Comparison of ENCODE assay signal across 9 mouse cellular contexts in genomic region chr6:146845961-146846750, GRCm38 (mm10). TPM values are rescaled to one million over a fixed set of nuclear protein-coding genes. Genes with fewer than 3 reads are reported as not detected.
DNase-seq lines count a peak whose midpoint lies in the region; ATAC-seq lines count a peak whose summit lies in the region.
"Had no signal": no experiment of that assay in that cellular context is flagged by ENCODE, and none has a peak within 500 bp of the region (broad histone marks: within the 10 kb centered on the region; RNA-seq: fewer than 3 reads in every experiment).

No protein-coding gene starts in this region.

- H3K27me3 ChIP-seq in neural tube, embryonic 14.5 days (ENCODE audit: control insufficient read depth, insufficient read depth, low read length) = no peaks in the 10 kb centered on the region
- no peaks in the 10 kb centered on the region for H3K27me3 ChIP-seq in neural tube, embryonic 15.5 days (replicated peaks)
- no peaks in the 10 kb centered on the region for H3K27me3 ChIP-seq in liver, embryonic 12.5 days (replicated peaks)
- no peaks in the 10 kb centered on the region for H3K27me3 ChIP-seq in stomach, embryonic 15.5 days (replicated peaks)

- no peaks in the 10 kb centered on the region for H3K36me3 ChIP-seq in neural tube, embryonic 14.5 days (ENCODE audit: control insufficient read depth, insufficient read depth, low read length)
- no peaks in the 10 kb centered on the region for H3K36me3 ChIP-seq in neural tube, embryonic 15.5 days
- no peaks in the 10 kb centered on the region for H3K36me3 ChIP-seq in liver, embryonic 12.5 days
- H3K36me3 ChIP-seq in stomach, embryonic 15.5 days = no peaks in the 10 kb centered on the region

- H3K27ac ChIP-seq in neural tube, embryonic 14.5 days (ENCODE audit: low read depth, low read length) = no peak overlapping the region
- H3K27ac ChIP-seq in neural tube, embryonic 15.5 days (replicated peaks) = no peak overlapping the region
- H3K27ac ChIP-seq in liver, embryonic 12.5 days = no peak overlapping the region
- no peak overlapping the region for H3K27ac ChIP-seq in stomach, embryonic 15.5 days

- WGBS in neural tube, embryonic 14.5 days = 72% methylated on average over 15 of the region's 15 CpGs
- WGBS in neural tube, embryonic 15.5 days = 72% methylated on average over 15 of the region's 15 CpGs
- WGBS in liver, embryonic 12.5 days (ENCODE audit: insufficient replicate concordance) = 54% methylated on average over 15 of the region's 15 CpGs
- 63% methylated on average over 15 of the region's 15 CpGs for WGBS in stomach, embryonic 15.5 days

- no peaks in the 10 kb centered on the region for H3K4me1 ChIP-seq in neural tube, embryonic 14.5 days (ENCODE audit: control insufficient read depth, insufficient read depth, low read length)
- no peaks in the 10 kb centered on the region for H3K4me1 ChIP-seq in neural tube, embryonic 15.5 days
- H3K4me1 ChIP-seq in liver, embryonic 12.5 days = peaks cover 35% of the 10 kb centered on the region
- H3K4me1 ChIP-seq in stomach, embryonic 15.5 days = no peaks in the 10 kb centered on the region

- no peaks in the 10 kb centered on the region for H3K9me3 ChIP-seq in neural tube, embryonic 14.5 days (ENCODE audit: control insufficient read depth, low read length)
- no peaks in the 10 kb centered on the region for H3K9me3 ChIP-seq in neural tube, embryonic 15.5 days (replicated peaks)
- no peaks in the 10 kb centered on the region for H3K9me3 ChIP-seq in liver, embryonic 12.5 days (replicated peaks)
- no peaks in the 10 kb centered on the region for H3K9me3 ChIP-seq in stomach, embryonic 15.5 days

- no peak overlapping the region for H3K9ac ChIP-seq in neural tube, embryonic 14.5 days (replicated peaks; ENCODE audit: low read depth, low read length)
- no peak overlapping the region for H3K9ac ChIP-seq in neural tube, embryonic 15.5 days (replicated peaks)
- no peak overlapping the region for H3K9ac ChIP-seq in liver, embryonic 12.5 days
- H3K9ac ChIP-seq in stomach, embryonic 15.5 days = no peak overlapping the region

- intact Hi-C loops in gastrocnemius, postnatal 36 days (cut with DNase I) = no loop called here

- no peak overlapping the region for H3K4me3 ChIP-seq in neural tube, embryonic 14.5 days (ENCODE audit: low read depth, low read length)
- no peak overlapping the region for H3K4me3 ChIP-seq in neural tube, embryonic 15.5 days (replicated peaks)
- H3K4me3 ChIP-seq in liver, embryonic 12.5 days = no peak overlapping the region
- H3K4me3 ChIP-seq in stomach, embryonic 15.5 days (replicated peaks) = no peak overlapping the region

- peak; percentile 22 for DNase-seq in gastrocnemius, postnatal 36 days
- DNase-seq in layer of hippocampus, postnatal 25 days (ENCODE audit: extremely low spot score in 1 of 2, low spot score in 1 of 2) = no peak
- no peak for DNase-seq in urinary bladder, postnatal 4 days (ENCODE audit: low spot score in 2 of 2)
- DNase-seq in embryo, embryonic 10 days (ENCODE audit: low spot score) = no peak
- DNase-seq: kidney, adult 8-10 months had no signal

- ATAC-seq in neural tube, embryonic 14.5 days (ENCODE audit: low read depth) = peak; percentile 61; the same call in 1 of the 2 replicates
- no peak; the same call in 1 of the 2 replicates for ATAC-seq in neural tube, embryonic 15.5 days (ENCODE audit: low FRiP score)
- peak; percentile 34; the same call in 1 of the 2 replicates for ATAC-seq in liver, embryonic 12.5 days
- ATAC-seq in stomach, embryonic 15.5 days (ENCODE audit: insufficient read depth, low FRiP score, low read depth) = peak; percentile 28; the same call in 1 of the 2 replicates

- H3K4me2 ChIP-seq in neural tube, embryonic 14.5 days (ENCODE audit: low read depth, low read length) = no peak overlapping the region
- no peak overlapping the region for H3K4me2 ChIP-seq in neural tube, embryonic 15.5 days
- H3K4me2 ChIP-seq in liver, embryonic 12.5 days = no peak overlapping the region
- H3K4me2 ChIP-seq in stomach, embryonic 15.5 days = no peak overlapping the region

RNA-seq across cellular contexts. Expression of gene Smco2, which starts 3.7 kb away (rescaled TPM):
- not detected in 2 replicates for polyA plus RNA-seq in neural tube, embryonic 14.5 days (2014; fragmentation: Nextera tagmentation; extraction: Ambion mirVana)
- polyA plus RNA-seq in neural tube, embryonic 15.5 days (2015; fragmentation: Nextera tagmentation; extraction: Ambion mirVana) = not detected in 2 replicates
- not detected for total RNA-seq in gastrocnemius, postnatal 36 days (2021)
- polyA plus RNA-seq in liver, embryonic 12.5 days (2016; fragmentation: Nextera tagmentation; extraction: Ambion mirVana) = not detected in 2 replicates
- polyA plus RNA-seq in stomach, embryonic 15.5 days (2015; fragmentation: Nextera tagmentation; extraction: Ambion mirVana) = not detected in 2 replicates
- total RNA-seq in layer of hippocampus, postnatal 25 days (2021) = not detected

RNA-seq across cellular contexts. Expression of gene Ppfibp1, which starts 42.1 kb away (rescaled TPM):
- polyA plus RNA-seq in neural tube, embryonic 14.5 days (2014; fragmentation: Nextera tagmentation; extraction: Ambion mirVana) = 8.5 and 14.7 TPM in 2 replicates
- 12.8 and 15.8 TPM in 2 replicates for polyA plus RNA-seq in neural tube, embryonic 15.5 days (2015; fragmentation: Nextera tagmentation; extraction: Ambion mirVana)
- total RNA-seq in gastrocnemius, postnatal 36 days (2021) = 10 to 100 TPM; 36.7 to 37.6 TPM
- 16.5 and 17.5 TPM in 2 replicates for polyA plus RNA-seq in liver, embryonic 12.5 days (2016; fragmentation: Nextera tagmentation; extraction: Ambion mirVana)
- polyA plus RNA-seq in stomach, embryonic 15.5 days (2015; fragmentation: Nextera tagmentation; extraction: Ambion mirVana) = 40.9 and 42.8 TPM in 2 replicates
- total RNA-seq in layer of hippocampus, postnatal 25 days (2021) = 10 to 100 TPM; 40.9 to 41.7 TPM

RNA-seq across cellular contexts. Expression of gene Arntl2, which starts 50.3 kb away (rescaled TPM):
- 3.2 and 3.7 TPM in 2 replicates for polyA plus RNA-seq in neural tube, embryonic 14.5 days (2014; fragmentation: Nextera tagmentation; extraction: Ambion mirVana)
- 4.1 and 4.5 TPM in 2 replicates for polyA plus RNA-seq in neural tube, embryonic 15.5 days (2015; fragmentation: Nextera tagmentation; extraction: Ambion mirVana)
- total RNA-seq in gastrocnemius, postnatal 36 days (2021) = 1 to 10 TPM in 1 of 2 experiments, under 1 TPM in 1; 0.39 to 1.3 TPM
- polyA plus RNA-seq in liver, embryonic 12.5 days (2016; fragmentation: Nextera tagmentation; extraction: Ambion mirVana) = 0.50 and 0.94 TPM in 2 replicates
- polyA plus RNA-seq in stomach, embryonic 15.5 days (2015; fragmentation: Nextera tagmentation; extraction: Ambion mirVana) = 8.2 and 8.4 TPM in 2 replicates
- total RNA-seq in layer of hippocampus, postnatal 25 days (2021) = 1 to 10 TPM; 4.9 to 8.8 TPM

Comparison
In these comparisons a context has a peak if more than half of its experiments do, and no peak if none do; other contexts are left out.
1. DNase-seq: peak in gastrocnemius, postnatal 36 days (2 of 2); none in layer of hippocampus, postnatal 25 days (0 of 2), urinary bladder, postnatal 4 days (0 of 2) and embryo, embryonic 10 days (single experiment).